Mouse (Mus musculus) intestine, embryonic 16.5 days (tissue): ENCODE measurements around the gene Adam1b. TPM values are rescaled to one million over a fixed set of nuclear protein-coding genes. Genes with fewer than 3 reads are reported as not detected.

Experiments
- ATAC-seq: fragments of 200-750 bp; cut with Nextera tagmentation; 2 replicates; pipeline ENCODE4 v1.8.0; 2017; ENCODE audit warnings: moderate TSS enrichment, moderate library complexity
- H3K27ac ChIP-seq: fragments of 300-500 bp; sonication (generic); 2 replicates; pipeline ENCODE4 v1.5.1; 2014; ENCODE audit warnings: mild to moderate bottlenecking, low read length
- H3K27me3 ChIP-seq: fragments of 300-500 bp; sonication (generic); replicated peaks from 2 replicates; pipeline ENCODE4 v1.6.1; 2014; ENCODE audit warnings: low read length, control low read depth, mixed read lengths; ENCODE audit not compliant: control insufficient read depth, insufficient read depth
- H3K36me3 ChIP-seq: fragments of 300-500 bp; sonication (generic); 2 replicates; pipeline ENCODE4 v1.6.1; 2014; ENCODE audit warnings: low read length, control low read depth; ENCODE audit not compliant: control insufficient read depth, insufficient read depth
- H3K4me1 ChIP-seq: fragments of 300-500 bp; sonication (generic); 2 replicates; pipeline ENCODE4 v1.6.1; 2014; ENCODE audit warnings: low read length, control low read depth, mixed read lengths; ENCODE audit not compliant: control insufficient read depth, insufficient read depth
- H3K4me2 ChIP-seq: fragments of 300-500 bp; sonication (generic); 2 replicates; pipeline ENCODE4 v1.6.1; 2014; ENCODE audit warnings: low read depth, low read length, control low read depth
- H3K4me3 ChIP-seq: fragments of 300-500 bp; sonication (generic); 2 replicates; pipeline ENCODE4 v1.5.1; 2014; ENCODE audit warnings: mild to moderate bottlenecking, low read length
- H3K9ac ChIP-seq: fragments of 300-500 bp; sonication (generic); 2 replicates; pipeline ENCODE4 v1.6.1; 2014; ENCODE audit warnings: low read depth, low read length
- H3K9me3 ChIP-seq: fragments of 300-500 bp; sonication (generic); 2 replicates; pipeline ENCODE4 v1.6.1; 2016; ENCODE audit warnings: low read length, control low read depth; ENCODE audit not compliant: control insufficient read depth
- WGBS: fragments of 180-500 bp; shearing (Covaris S2); extraction: QIAGEN DNeasy Blood & Tissue Kit; methylation state at CpG from one replicate; pipeline ENCODE4 v1.1.7; 2014; 5-methylcytosine and 5-hydroxymethylcytosine counted together
- polyA plus RNA-seq: library from polyadenylated mRNA; unstranded; fragments of >200 nt; fragmentation: Nextera tagmentation; extraction: Ambion mirVana; gene quantifications from 2 replicates; pipeline ENCODE4 v1.2.1, GENCODE M21; 2015

The Adam1b gene
- polyA plus RNA-seq = not detected in 2 replicates

GRCm38 (mm10) chr5:121503231-121503630 lies at the start of gene Adam1b:
TSS of gene Adam1b (minus strand) at chr5:121503435.
- no peak for ATAC-seq
- no peak within 1 kb of the TSS for H3K27ac ChIP-seq
- 68% methylated on average over 3 of the region's 3 CpGs for WGBS

GRCm38 (mm10) chr5:121549196-121549595 lies 46.0 kb upstream of the Adam1b start:
- Histone ChIP-seq H3K27me3 (no peaks in the 10 kb centered on the region), H3K4me1 (peaks cover 10% of the 10 kb centered on the region), H3K4me3 (no peak overlapping the region), H3K4me2 (no peak overlapping the region), H3K36me3 (no peaks in the 10 kb centered on the region), H3K9ac (no peak overlapping the region), H3K9me3 (no peaks in the 10 kb centered on the region), H3K27ac (no peak overlapping the region)
- WGBS = 86% methylated on average over 7 of the region's 7 CpGs
- no peak for ATAC-seq

More at GRCm38 (mm10) chr5:121503231-121503630, at the start of gene Adam1b:
- Histone ChIP-seq H3K36me3 (no peaks in the 10 kb centered on the region), H3K9me3 (no peaks in the 10 kb centered on the region), H3K27me3 (no peaks in the 10 kb centered on the region), H3K4me1 (no peaks in the 10 kb centered on the region), H3K9ac (no peak within 1 kb of the TSS), H3K4me2 (no peak within 1 kb of the TSS), H3K4me3 (no peak within 1 kb of the TSS)

- Histone ChIP-seq H3K27me3 (no peaks in the 10 kb centered on the region), H3K27ac (no peak overlapping the region), H3K9ac (no peak overlapping the region), H3K36me3 (no peaks in the 10 kb centered on the region), H3K9me3 (no peaks in the 10 kb centered on the region), H3K4me2 (no peak overlapping the region), H3K4me3 (no peak overlapping the region), H3K4me1 (peaks cover 18% of the 10 kb centered on the region)
- ATAC-seq = no peak
- 89% methylated on average over 3 of the region's 3 CpGs for WGBS
These were observed 43.8 kb upstream of the Adam1b start for GRCm38 (mm10) chr5:121547084-121547483.

- Histone ChIP-seq H3K9ac (peak overlapping the region; percentile 98), H3K4me3 (peak overlapping the region; percentile 100), H3K9me3 (no peaks in the 10 kb centered on the region), H3K27me3 (no peaks in the 10 kb centered on the region), H3K36me3 (no peaks in the 10 kb centered on the region), H3K27ac (peak overlapping the region; percentile 95; the same call in 1 of the 2 replicates), H3K4me2 (peak overlapping the region; percentile 59), H3K4me1 (peaks cover 18% of the 10 kb centered on the region)
- ATAC-seq = peak; percentile 55
- 28% methylated on average over 6 of the region's 6 CpGs for WGBS
These were observed 43.3 kb upstream of the Adam1b start for GRCm38 (mm10) chr5:121546530-121546895.

GRCm38 (mm10) chr5:121545793-121546529 lies 42.7 kb upstream of the Adam1b start, which contains the start of gene Mapkapk5:
TSS of gene Mapkapk5 (minus strand) at chr5:121545905.
- Histone ChIP-seq H3K27ac (peak within 1 kb of the TSS; percentile 95), H3K4me3 (peak within 1 kb of the TSS; percentile 100), H3K4me2 (peak within 1 kb of the TSS; percentile 88), H3K27me3 (no peaks in the 10 kb centered on the region), H3K4me1 (peaks cover 18% of the 10 kb centered on the region), H3K36me3 (no peaks in the 10 kb centered on the region), H3K9ac (peak within 1 kb of the TSS; percentile 98), H3K9me3 (no peaks in the 10 kb centered on the region)
- ATAC-seq = peak; percentile 90
- 2% methylated on average over 53 of the region's 55 CpGs for WGBS

- Histone ChIP-seq H3K9ac (peak within 1 kb of the TSS; percentile 98), H3K27ac (peak within 1 kb of the TSS; percentile 95)
- ATAC-seq = peak; percentile 77
These were observed 41.9 kb upstream of the Adam1b start, which contains the start of the genes Adam1a and Gm42878 for GRCm38 (mm10) chr5:121544910-121545792. TSS of gene Adam1a (minus strand) at chr5:121545482. TSS of gene Gm42878 (minus strand) at chr5:121545482.

GRCm38 (mm10) chr5:121543370-121543769 lies 40.1 kb upstream of the Adam1b start:
- 72% methylated on average over 3 of the region's 3 CpGs for WGBS
- Histone ChIP-seq H3K4me3 (no peak overlapping the region), H3K36me3 (no peaks in the 10 kb centered on the region), H3K27ac (no peak overlapping the region), H3K4me1 (peaks cover 18% of the 10 kb centered on the region), H3K4me2 (no peak overlapping the region), H3K27me3 (no peaks in the 10 kb centered on the region), H3K9me3 (no peaks in the 10 kb centered on the region), H3K9ac (no peak overlapping the region)
- ATAC-seq = no peak

More at GRCm38 (mm10) chr5:121544910-121545792, 41.9 kb upstream of the Adam1b start, which contains the start of the genes Adam1a and Gm42878:
- no peaks in the 10 kb centered on the region for H3K36me3 ChIP-seq
- H3K4me3 ChIP-seq = peak within 1 kb of the TSS; percentile 100
- H3K9me3 ChIP-seq = no peaks in the 10 kb centered on the region
- under 1% methylated on average over 68 of the region's 97 CpGs for WGBS
- H3K4me2 ChIP-seq = peak within 1 kb of the TSS; percentile 88
- no peaks in the 10 kb centered on the region for H3K27me3 ChIP-seq
- peaks cover 18% of the 10 kb centered on the region for H3K4me1 ChIP-seq

- 73% methylated on average over 7 of the region's 7 CpGs for WGBS
- no peak overlapping the region for H3K4me2 ChIP-seq
- no peak overlapping the region for H3K27ac ChIP-seq
- no peaks in the 10 kb centered on the region for H3K9me3 ChIP-seq
- H3K4me3 ChIP-seq = no peak overlapping the region
- 0 out of 2 replicates have a peak, but pooled peaks cover 4% of the 10 kb centered on the region for H3K36me3 ChIP-seq
- no peak overlapping the region for H3K9ac ChIP-seq
- H3K4me1 ChIP-seq = peaks cover 13% of the 10 kb centered on the region
- H3K27me3 ChIP-seq = no peaks in the 10 kb centered on the region
- ATAC-seq = no peak
These were observed 38.0 kb upstream of the Adam1b start for GRCm38 (mm10) chr5:121541235-121541634.

- ATAC-seq = no peak
- Histone ChIP-seq H3K9me3 (no peaks in the 10 kb centered on the region), H3K9ac (no peak overlapping the region), H3K27ac (no peak overlapping the region), H3K4me1 (peaks cover 13% of the 10 kb centered on the region), H3K36me3 (peaks cover 8% of the 10 kb centered on the region; the same call in 1 of the 2 replicates), H3K4me2 (no peak overlapping the region), H3K4me3 (no peak overlapping the region), H3K27me3 (no peaks in the 10 kb centered on the region)
- 86% methylated on average over 5 of the region's 5 CpGs for WGBS
These were observed 36.8 kb upstream of the Adam1b start for GRCm38 (mm10) chr5:121540066-121540465.
